Mouse (Mus musculus) thymus, adult 2 months (tissue): ENCODE measurements around the gene Pkn2. TPM values are rescaled to one million over a fixed set of nuclear protein-coding genes. Genes with fewer than 3 reads are reported as not detected.

Source experiments
- DNase-seq: peaks from one replicate; pipeline ENCODE4 v3.0.0; 2021
- H3K27ac ChIP-seq: fragments of 200-500 bp; 2 replicates; pipeline ENCODE4 v1.5.1; 2012; ENCODE audit warnings: low read length, control low read depth; ENCODE audit not compliant: control insufficient read depth, insufficient read depth
- H3K27me3 ChIP-seq: fragments of 200-500 bp; 2 replicates; pipeline ENCODE4 v1.6.1; 2012; ENCODE audit warnings: mild to moderate bottlenecking, low read length, moderate library complexity, mixed read lengths; ENCODE audit not compliant: control insufficient read depth, insufficient read depth
- H3K36me3 ChIP-seq: fragments of 200-500 bp; 2 replicates; pipeline ENCODE4 v1.6.1; 2012; ENCODE audit warnings: mild to moderate bottlenecking, low read length, moderate library complexity; ENCODE audit not compliant: control insufficient read depth, insufficient read depth
- H3K4me1 ChIP-seq: fragments of 200-500 bp; replicated peaks from 2 replicates; pipeline ENCODE4 v1.6.1; 2012; ENCODE audit warnings: low read length; ENCODE audit not compliant: control insufficient read depth, insufficient read depth
- H3K4me3 ChIP-seq: fragments of 200-500 bp; 2 replicates; pipeline ENCODE4 v1.5.1; 2012; ENCODE audit warnings: mild to moderate bottlenecking, low read length, control low read depth, moderate library complexity; ENCODE audit not compliant: control insufficient read depth, insufficient read depth
- CTCF ChIP-seq: fragments of 200-500 bp; IDR thresholded peaks from 2 replicates; pipeline ENCODE4 v1.5.1; 2012; ENCODE audit warnings: mild to moderate bottlenecking, control low read depth, low read length, moderate library complexity, borderline replicate concordance; ENCODE audit not compliant: control insufficient read depth, poor library complexity, insufficient read depth; ENCODE audit errors: extremely low read depth
- POLR2A ChIP-seq: fragments of 200-500 bp; IDR thresholded peaks from 2 replicates; pipeline ENCODE4 v1.6.1; 2012; ENCODE audit warnings: mild to moderate bottlenecking, low read length, control low read depth, moderate library complexity; ENCODE audit not compliant: control insufficient read depth, poor library complexity, insufficient read depth; ENCODE audit errors: extremely low read depth
- WGBS: fragments of 180-500 bp; shearing (Covaris S2); methylation state at CpG from one replicate; pipeline ENCODE4 v1.1.7; 2018; 5-methylcytosine and 5-hydroxymethylcytosine counted together
- polyA plus RNA-seq: library from polyadenylated mRNA; depleted of rRNA; stranded (reverse); fragments of >200 nt; gene quantifications from 2 replicates; pipeline ENCODE4 v1.2.3, GENCODE M21; 2012

The Pkn2 gene
- polyA plus RNA-seq, 1 experiment, result 30.5 TPM

DNA sequence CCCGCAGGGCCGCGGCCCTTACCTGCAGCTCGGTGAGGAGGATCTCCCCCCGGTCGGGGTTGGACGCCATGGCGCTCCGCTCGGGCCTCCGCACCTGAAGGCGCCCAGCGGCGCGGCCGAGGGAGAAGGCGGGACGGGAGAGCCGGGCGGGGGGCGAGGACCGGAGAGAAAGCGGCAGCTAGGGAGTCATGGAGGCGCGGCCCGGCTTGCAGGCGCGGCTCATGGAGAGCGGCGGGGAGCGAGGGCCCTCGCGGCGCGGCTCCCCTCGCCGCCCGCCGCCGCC is 274 bp downstream of the Pkn2 start:
- Histone ChIP-seq H3K36me3 (no peaks in the 10 kb centered on the region), H3K4me1 (no peaks in the 10 kb centered on the region), H3K27ac (peak overlapping the region; percentile 35), H3K4me3 (peak overlapping the region; percentile 93), H3K27me3 (no peaks in the 10 kb centered on the region)
- WGBS, result under 1% methylated on average over 25 of the region's 40 CpGs
- no peak for TF ChIP-seq CTCF
- DNase-seq, result no peak

GRCm38 (mm10) chr3:142880790-142881588 is 815 bp downstream of the Pkn2 start:
- Histone ChIP-seq H3K27me3 (no peaks in the 10 kb centered on the region), H3K4me3 (peak overlapping the region; percentile 93), H3K4me1 (no peaks in the 10 kb centered on the region), H3K36me3 (no peaks in the 10 kb centered on the region), H3K27ac (peak overlapping the region; percentile 35)
- 1% methylated on average over 72 of the region's 72 CpGs for WGBS
- TF ChIP-seq CTCF (no peak), POLR2A (no peak)
- DNase-seq, result peak; percentile 68

DNA sequence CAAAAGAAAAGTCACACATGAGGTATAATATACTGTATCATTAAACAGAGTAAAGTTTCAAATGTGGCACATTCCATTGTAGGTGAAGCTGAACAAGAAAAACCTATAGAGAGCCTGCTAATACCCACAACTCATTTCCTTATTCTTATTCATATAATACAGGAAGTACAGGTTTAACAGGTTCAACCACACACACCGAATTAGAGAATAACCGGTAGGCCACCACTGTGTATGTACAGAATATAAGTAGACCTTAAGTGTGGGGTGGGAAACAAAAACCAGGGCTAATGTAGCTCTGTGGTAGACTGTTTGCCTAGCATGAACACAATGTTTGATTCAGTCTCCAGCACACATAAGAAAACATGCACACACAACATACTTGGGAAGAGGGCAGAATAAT is 18.6 kb downstream of the Pkn2 start:
- DNase-seq, result no peak
- 19% methylated on average over 2 of the region's 2 CpGs for WGBS

DNA sequence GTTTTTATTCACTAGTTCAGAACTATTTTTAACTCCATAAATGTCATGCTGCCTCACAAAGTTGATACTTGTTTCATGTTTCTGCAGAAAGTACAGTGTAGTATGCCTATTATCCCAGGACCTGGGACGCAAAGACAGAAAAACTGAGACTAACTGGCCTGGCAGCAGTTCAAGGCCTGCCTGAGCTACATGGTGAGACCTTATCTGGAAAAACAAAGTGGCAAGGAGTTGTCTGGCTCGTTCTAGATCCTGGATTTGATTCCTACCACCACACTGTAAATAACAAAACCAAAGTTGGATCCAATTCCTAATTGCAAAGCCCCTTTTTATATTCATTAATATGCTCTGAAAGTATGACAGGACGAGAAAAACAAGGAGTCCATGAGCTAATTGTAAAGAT is 25.0 kb downstream of the Pkn2 start:
- no peak for DNase-seq
- no peak overlapping the region for H3K4me3 ChIP-seq
- H3K36me3 ChIP-seq, result no peaks in the 10 kb centered on the region
- 84% methylated on average over 3 of the region's 3 CpGs for WGBS
- no peaks in the 10 kb centered on the region for H3K4me1 ChIP-seq
- TF ChIP-seq CTCF (no peak), POLR2A (no peak)
- no peak overlapping the region for H3K27ac ChIP-seq
- no peaks in the 10 kb centered on the region for H3K27me3 ChIP-seq

More for the DNA sequence above, 18.6 kb downstream of the Pkn2 start:
- Histone ChIP-seq H3K27me3 (no peaks in the 10 kb centered on the region), H3K4me3 (no peak overlapping the region), H3K4me1 (no peaks in the 10 kb centered on the region), H3K27ac (no peak overlapping the region), H3K36me3 (no peaks in the 10 kb centered on the region)
- no peak for TF ChIP-seq CTCF
- TF ChIP-seq POLR2A, result no peak

DNA sequence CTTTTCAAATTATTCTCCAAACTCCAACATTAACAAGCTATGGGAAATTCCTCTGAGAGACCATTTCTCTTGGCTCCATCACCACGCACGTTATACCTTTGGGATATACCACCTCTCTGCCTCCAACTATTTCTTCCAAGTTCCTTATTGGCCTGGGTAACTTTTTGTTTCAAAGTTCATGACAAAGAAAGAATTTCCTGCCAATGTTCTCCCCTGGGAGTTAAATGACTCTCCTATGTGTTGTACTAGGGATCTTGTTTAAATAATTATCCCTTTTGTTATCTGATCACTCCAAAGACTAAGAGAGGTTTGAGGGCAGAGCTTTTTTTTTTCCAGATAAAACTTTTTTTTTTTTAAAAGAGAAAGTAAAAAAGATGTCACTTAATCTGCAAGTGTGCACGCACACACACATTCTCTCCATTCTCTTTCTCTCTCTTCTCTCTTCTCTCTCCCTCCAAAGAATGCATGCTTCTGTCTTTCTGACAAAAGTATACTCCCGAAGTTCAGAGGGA is 25.8 kb downstream of the Pkn2 start:
- 79% methylated on average over 4 of the region's 4 CpGs for WGBS
- no peak overlapping the region for H3K27ac ChIP-seq
- no peaks in the 10 kb centered on the region for H3K4me1 ChIP-seq
- no peak overlapping the region for H3K4me3 ChIP-seq
- no peaks in the 10 kb centered on the region for H3K27me3 ChIP-seq
- TF ChIP-seq CTCF (no peak), POLR2A (no peak)
- DNase-seq, result no peak
- H3K36me3 ChIP-seq, result no peaks in the 10 kb centered on the region

DNA sequence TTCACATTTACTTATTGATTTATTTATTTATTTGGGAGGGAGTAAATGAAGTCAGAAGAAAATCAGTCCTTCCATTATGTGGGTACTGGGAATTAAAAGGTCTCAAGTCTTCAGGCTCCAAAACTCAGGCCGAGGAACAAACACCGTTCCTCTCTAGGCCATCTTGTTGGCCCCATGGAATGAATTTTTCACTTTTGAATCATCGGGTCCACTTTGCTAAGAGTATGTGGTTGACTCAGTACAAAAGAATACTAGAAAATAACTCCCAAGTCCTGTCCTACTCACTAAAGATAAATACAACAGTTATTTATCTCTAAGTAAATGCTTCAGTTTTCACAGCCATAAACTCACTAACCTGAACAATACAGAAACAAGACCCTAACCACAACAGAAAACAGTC is 28.9 kb downstream of the Pkn2 start:
- Histone ChIP-seq H3K4me1 (no peaks in the 10 kb centered on the region), H3K27ac (no peak overlapping the region), H3K36me3 (no peaks in the 10 kb centered on the region), H3K4me3 (no peak overlapping the region), H3K27me3 (no peaks in the 10 kb centered on the region)
- TF ChIP-seq POLR2A, result no peak
- no peak for DNase-seq
- WGBS, result 96% methylated on average over 3 of the region's 3 CpGs

- Histone ChIP-seq H3K36me3 (no peaks in the 10 kb centered on the region), H3K4me3 (no peak overlapping the region), H3K27me3 (no peaks in the 10 kb centered on the region), H3K4me1 (no peaks in the 10 kb centered on the region), H3K27ac (no peak overlapping the region)
- TF ChIP-seq CTCF, result no peak
- no peak for TF ChIP-seq POLR2A
- DNase-seq, result no peak
- WGBS, result 94% methylated on average over 3 of the region's 3 CpGs
Observed at GRCm38 (mm10) chr3:142851631-142852030, 30.2 kb downstream of the Pkn2 start.
